Mouse (Mus musculus): ENCODE measurements around the gene Slit3. TPM values are rescaled to one million over a fixed set of nuclear protein-coding genes. Genes with fewer than 3 reads are reported as not detected.

Gene Slit3
- polyA plus RNA-seq, 2 experiments = 0.20 to 0.23 TPM

DNA sequence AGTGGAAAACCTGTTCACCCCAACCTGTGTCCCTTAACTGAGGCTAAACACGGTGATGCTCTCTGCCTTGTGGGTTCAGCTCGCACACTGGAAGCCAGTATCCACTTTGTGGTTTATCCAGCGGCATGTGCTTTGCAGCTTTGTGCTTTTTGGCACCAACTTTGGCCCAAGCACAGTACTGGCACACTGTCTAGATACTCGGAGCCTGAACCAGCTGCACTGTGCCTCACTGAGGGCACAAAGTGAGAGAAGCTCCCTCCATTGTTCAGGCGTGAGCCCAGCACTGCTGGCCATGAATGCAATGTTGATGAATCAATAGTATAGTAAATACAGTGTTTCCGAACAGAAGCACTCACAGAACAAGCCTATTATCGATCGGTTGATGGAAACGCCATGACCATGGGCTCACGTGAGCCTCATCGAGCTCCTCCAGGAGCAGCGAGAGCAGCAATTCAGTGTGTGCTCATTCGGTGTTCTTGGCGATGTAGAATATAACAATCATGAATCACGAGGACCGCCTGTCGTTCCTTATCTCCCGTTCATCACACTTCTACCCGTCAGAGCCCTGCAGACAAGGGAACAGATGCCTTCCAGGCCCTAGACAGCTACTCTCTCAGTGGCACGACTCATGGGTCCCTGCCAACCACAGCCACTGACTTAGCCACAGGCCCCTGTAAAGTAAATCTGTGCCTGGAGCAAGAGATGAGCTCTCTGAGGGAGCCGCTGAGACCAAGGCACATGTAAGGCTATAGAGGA is 503.7 kb downstream of the Slit3 start:
- Histone ChIP-seq H3K27me3 (ENCODE audit: control insufficient read depth, insufficient read depth, low read length) (no peaks in the 10 kb centered on the region), H3K27ac (no peak overlapping the region), H3K4me1 (replicated peaks; ENCODE audit: control insufficient read depth in 2 of 2, insufficient read depth in 2 of 2, low read length in 1 of 2) (no peaks in the 10 kb centered on the region), H3K9me3 (ENCODE audit: control insufficient read depth, low read length) (no peaks in the 10 kb centered on the region), H3K36me3 (replicated peaks; ENCODE audit: control insufficient read depth, insufficient read depth, low read depth) (no peaks in the 10 kb centered on the region), H3K9ac (replicated peaks) (no peak overlapping the region), H3K4me3 (ENCODE audit: insufficient read depth in 1 of 2, low read depth in 2 of 2, low read length in 2 of 2) (no peak overlapping the region), H3K4me2 (ENCODE audit: low read depth) (no peak overlapping the region)
- DNase-seq (ENCODE audit: low read depth in 3 of 3, low spot score in 3 of 3) (no peak), ATAC-seq (ENCODE audit: insufficient read depth) (no peak)
- WGBS (ENCODE audit: insufficient replicate concordance) = 63% methylated on average over 21 of the region's 21 CpGs
- TF ChIP-seq CTCF (IDR thresholded peaks at IDR 0.05; ENCODE audit: low read depth) (no peak), EP300 (IDR thresholded peaks at IDR 0.05; ENCODE audit: low read depth) (no peak)

DNA sequence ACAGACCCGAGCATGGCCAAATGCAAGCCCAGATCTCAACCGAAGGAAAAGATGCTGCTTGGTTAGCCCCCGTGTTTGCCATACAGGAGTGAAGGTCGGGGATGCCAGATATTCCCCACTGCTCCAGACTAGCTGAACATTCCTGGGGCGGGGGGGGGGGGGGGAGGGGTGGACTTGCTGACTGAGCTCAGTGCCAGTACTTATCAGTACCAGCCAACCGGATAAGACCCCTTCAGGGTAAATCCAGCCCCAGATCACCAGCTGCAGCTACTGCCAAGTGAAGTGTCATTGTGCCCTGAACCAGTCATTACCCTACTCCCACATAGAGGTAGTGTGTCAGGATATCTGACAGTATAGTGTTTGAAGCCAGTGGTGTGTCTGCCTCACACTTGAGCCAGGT is 504.6 kb downstream of the Slit3 start:
- DNase-seq (ENCODE audit: low read depth in 3 of 3, low spot score in 3 of 3) = no peak

DNA sequence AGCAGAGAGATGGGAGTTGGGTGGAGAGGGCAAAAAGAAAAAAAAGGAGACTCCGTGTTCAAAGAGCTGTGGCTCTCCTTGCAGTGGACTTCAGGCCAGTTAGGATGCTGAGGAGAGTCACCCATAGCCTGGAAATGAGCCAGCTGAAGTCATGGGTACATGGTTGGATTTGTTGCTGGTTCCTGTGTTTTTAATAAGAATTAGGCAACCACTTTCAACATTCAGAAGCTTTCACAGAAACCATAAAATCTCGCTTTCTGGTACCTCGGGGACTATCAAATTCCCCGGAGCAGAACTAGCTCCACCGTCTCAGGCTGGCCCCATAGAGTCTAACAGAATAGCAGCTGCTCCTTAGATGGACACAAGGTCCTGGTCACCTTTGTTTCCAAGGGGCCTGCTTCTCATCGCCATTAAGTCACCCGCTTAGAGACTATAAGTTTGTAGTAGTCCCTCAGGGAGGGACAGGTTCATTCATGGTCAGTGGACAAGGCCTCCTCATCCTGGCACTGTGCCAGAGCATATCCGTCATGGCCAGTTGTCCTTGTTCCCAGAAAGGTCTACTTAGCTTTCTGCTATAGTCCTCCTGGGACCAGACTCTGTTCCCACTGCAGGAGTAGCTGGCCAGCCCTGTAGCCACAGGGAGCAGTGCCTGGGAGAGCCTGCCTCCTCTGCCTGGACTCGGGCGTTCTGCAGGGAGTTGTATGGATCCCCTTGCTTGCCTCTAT is 505.3 kb downstream of the Slit3 start:
- Histone ChIP-seq H3K4me1 (replicated peaks; ENCODE audit: control insufficient read depth in 2 of 2, insufficient read depth in 2 of 2, low read length in 1 of 2) (no peaks in the 10 kb centered on the region), H3K4me2 (ENCODE audit: low read depth) (no peak overlapping the region), H3K36me3 (replicated peaks; ENCODE audit: control insufficient read depth, insufficient read depth, low read depth) (no peaks in the 10 kb centered on the region), H3K9ac (replicated peaks) (no peak overlapping the region), H3K9me3 (ENCODE audit: control insufficient read depth, low read length) (no peaks in the 10 kb centered on the region), H3K27ac (no peak overlapping the region), H3K27me3 (ENCODE audit: control insufficient read depth, insufficient read depth, low read length) (no peaks in the 10 kb centered on the region), H3K4me3 (ENCODE audit: insufficient read depth in 1 of 2, low read depth in 2 of 2, low read length in 2 of 2) (no peak overlapping the region)
- 67% methylated on average over 10 of the region's 10 CpGs for WGBS (ENCODE audit: insufficient replicate concordance)
- TF ChIP-seq CTCF (IDR thresholded peaks at IDR 0.05; ENCODE audit: low read depth) (no peak), EP300 (IDR thresholded peaks at IDR 0.05; ENCODE audit: low read depth) (no peak)
- DNase-seq (ENCODE audit: low read depth in 3 of 3, low spot score in 3 of 3) (no peak), ATAC-seq (ENCODE audit: insufficient read depth) (no peak)

More for the DNA sequence above, 504.6 kb downstream of the Slit3 start:
- H3K9me3 ChIP-seq (ENCODE audit: control insufficient read depth, low read length) = no peaks in the 10 kb centered on the region
- 52% methylated on average over 6 of the region's 6 CpGs for WGBS (ENCODE audit: insufficient replicate concordance)
- no peak overlapping the region for H3K4me2 ChIP-seq (ENCODE audit: low read depth)
- no peak for TF ChIP-seq CTCF (IDR thresholded peaks at IDR 0.05; ENCODE audit: low read depth)
- TF ChIP-seq EP300 (IDR thresholded peaks at IDR 0.05; ENCODE audit: low read depth) = no peak
- no peak overlapping the region for H3K27ac ChIP-seq
- no peak overlapping the region for H3K4me3 ChIP-seq (ENCODE audit: insufficient read depth in 1 of 2, low read depth in 2 of 2, low read length in 2 of 2)
- no peaks in the 10 kb centered on the region for H3K36me3 ChIP-seq (replicated peaks; ENCODE audit: control insufficient read depth, insufficient read depth, low read depth)
- H3K27me3 ChIP-seq (ENCODE audit: control insufficient read depth, insufficient read depth, low read length) = no peaks in the 10 kb centered on the region
- H3K9ac ChIP-seq (replicated peaks) = no peak overlapping the region
- no peak for ATAC-seq (ENCODE audit: insufficient read depth)
- no peaks in the 10 kb centered on the region for H3K4me1 ChIP-seq (replicated peaks; ENCODE audit: control insufficient read depth in 2 of 2, insufficient read depth in 2 of 2, low read length in 1 of 2)

DNA sequence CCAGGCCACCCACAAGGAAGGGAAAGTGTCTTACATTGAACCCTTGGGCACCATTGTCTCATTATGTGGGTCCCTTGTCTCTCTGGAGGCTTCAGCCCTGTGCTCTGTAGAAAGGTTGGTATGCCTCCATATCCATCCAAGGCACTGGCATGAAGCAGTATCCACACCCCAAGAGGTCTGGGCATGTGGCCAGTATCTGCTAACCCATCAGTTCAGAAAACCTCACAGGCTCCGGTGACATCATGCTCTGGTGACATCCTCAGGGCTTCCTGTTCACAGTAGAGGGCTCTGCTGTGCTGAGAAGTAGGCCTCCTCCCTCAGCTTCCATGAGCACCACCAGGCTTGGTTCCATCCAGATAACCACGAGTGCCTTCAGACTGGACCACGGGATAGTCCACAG is 506.8 kb downstream of the Slit3 start:
- no peak for ATAC-seq (ENCODE audit: insufficient read depth)
- Histone ChIP-seq H3K4me3 (ENCODE audit: insufficient read depth in 1 of 2, low read depth in 2 of 2, low read length in 2 of 2) (no peak overlapping the region), H3K4me2 (ENCODE audit: low read depth) (no peak overlapping the region), H3K4me1 (replicated peaks; ENCODE audit: control insufficient read depth in 2 of 2, insufficient read depth in 2 of 2, low read length in 1 of 2) (no peaks in the 10 kb centered on the region), H3K9me3 (ENCODE audit: control insufficient read depth, low read length) (no peaks in the 10 kb centered on the region), H3K27ac (no peak overlapping the region), H3K9ac (replicated peaks) (no peak overlapping the region), H3K36me3 (replicated peaks; ENCODE audit: control insufficient read depth, insufficient read depth, low read depth) (no peaks in the 10 kb centered on the region), H3K27me3 (ENCODE audit: control insufficient read depth, insufficient read depth, low read length) (no peaks in the 10 kb centered on the region)
- no peak for DNase-seq (ENCODE audit: low read depth in 3 of 3, low spot score in 3 of 3)
- no peak for TF ChIP-seq EP300 (IDR thresholded peaks at IDR 0.05; ENCODE audit: low read depth)
- no peak for TF ChIP-seq CTCF (IDR thresholded peaks at IDR 0.05; ENCODE audit: low read depth)
- 35% methylated on average over 3 of the region's 3 CpGs for WGBS (ENCODE audit: insufficient replicate concordance)

DNA sequence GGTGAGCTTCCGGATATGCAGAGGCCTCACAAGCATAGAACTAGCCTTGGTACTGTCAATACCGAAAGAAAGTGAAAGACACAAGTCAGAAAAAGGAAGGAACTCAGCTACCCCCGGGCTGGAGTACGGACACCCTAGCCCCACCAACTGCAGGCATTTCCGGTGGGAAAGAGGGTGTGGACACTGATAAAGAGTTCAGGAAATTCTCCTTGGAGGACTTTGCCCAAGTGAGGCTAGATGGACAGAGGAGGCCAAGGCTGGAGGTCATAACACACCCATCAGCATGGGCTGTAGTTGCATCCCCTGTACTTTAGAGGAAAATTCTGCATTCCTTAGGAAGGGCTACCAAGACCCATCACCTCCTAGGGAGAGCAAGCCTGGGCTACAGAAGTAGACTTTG is 511.2 kb downstream of the Slit3 start:
- TF ChIP-seq EP300 (IDR thresholded peaks at IDR 0.05; ENCODE audit: low read depth) (no peak), CTCF (IDR thresholded peaks at IDR 0.05; ENCODE audit: low read depth) (no peak)
- Histone ChIP-seq H3K27me3 (ENCODE audit: control insufficient read depth, insufficient read depth, low read length) (no peaks in the 10 kb centered on the region), H3K27ac (no peak overlapping the region), H3K4me3 (ENCODE audit: insufficient read depth in 1 of 2, low read depth in 2 of 2, low read length in 2 of 2) (no peak overlapping the region), H3K4me2 (ENCODE audit: low read depth) (no peak overlapping the region), H3K9me3 (ENCODE audit: control insufficient read depth, low read length) (no peaks in the 10 kb centered on the region), H3K4me1 (replicated peaks; ENCODE audit: control insufficient read depth in 2 of 2, insufficient read depth in 2 of 2, low read length in 1 of 2) (no peaks in the 10 kb centered on the region), H3K9ac (replicated peaks) (no peak overlapping the region), H3K36me3 (replicated peaks; ENCODE audit: control insufficient read depth, insufficient read depth, low read depth) (no peaks in the 10 kb centered on the region)
- DNase-seq (ENCODE audit: low read depth in 3 of 3, low spot score in 3 of 3) = no peak
- ATAC-seq (ENCODE audit: insufficient read depth) = no peak
- WGBS (ENCODE audit: insufficient replicate concordance) = 23% methylated on average over 5 of the region's 5 CpGs

Data from liver, embryonic 14.5 days (tissue).